Mouse (Mus musculus): ENCODE results near the gene Cd47. TPM values are rescaled to one million over a fixed set of nuclear protein-coding genes. Genes with fewer than 3 reads are reported as not detected.

The Cd47 gene
- polyA plus RNA-seq, 1 experiment from 2014 or later: 61.4 TPM

GRCm38 (mm10) chr16:49866617-49867016 is 66.3 kb downstream of the Cd47 start:
- Histone ChIP-seq H3K4me3 (replicated peaks) (no peak overlapping the region), H3K27me3 (no peaks in the 10 kb centered on the region), H3K9ac (no peak overlapping the region), H3K27ac (no peak overlapping the region), H3K9me3 (peaks cover 5% of the 10 kb centered on the region; the same call in 1 of the 2 replicates), H3K36me3 (replicated peaks) (peaks cover 25% of the 10 kb centered on the region), H3K4me2 (no peak overlapping the region), H3K4me1 (no peaks in the 10 kb centered on the region)
- 97% methylated on average over 2 of the region's 2 CpGs for WGBS
- no peak for ATAC-seq (ENCODE audit: low FRiP score)

DNA sequence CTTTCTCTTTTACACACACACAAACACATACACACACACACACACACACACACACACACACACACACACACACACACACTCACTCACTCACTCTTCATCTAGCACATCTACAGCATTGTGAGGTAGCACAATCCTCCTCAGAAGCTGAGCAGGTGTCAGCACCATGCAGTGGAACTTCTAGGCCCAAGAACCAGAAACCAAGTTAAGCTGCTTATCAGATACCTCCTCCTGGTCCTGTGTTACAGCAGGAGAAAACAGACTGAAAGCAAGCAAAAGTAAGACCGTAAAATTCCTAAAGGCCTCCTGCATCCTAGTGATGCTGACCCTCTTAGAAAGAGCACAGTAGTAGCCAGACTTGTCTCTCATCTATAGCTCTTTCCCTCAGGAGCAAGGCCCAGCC is 67.9 kb downstream of the Cd47 start:
- Histone ChIP-seq H3K4me1 (no peaks in the 10 kb centered on the region), H3K4me3 (replicated peaks) (no peak overlapping the region), H3K27me3 (no peaks in the 10 kb centered on the region), H3K9me3 (peaks cover 5% of the 10 kb centered on the region; the same call in 1 of the 2 replicates), H3K9ac (no peak overlapping the region), H3K4me2 (no peak overlapping the region), H3K36me3 (replicated peaks) (peaks cover 25% of the 10 kb centered on the region), H3K27ac (no peak overlapping the region)
- 97% methylated on average over 1 of the region's 1 CpGs for WGBS
- ATAC-seq (ENCODE audit: low FRiP score): no peak

DNA sequence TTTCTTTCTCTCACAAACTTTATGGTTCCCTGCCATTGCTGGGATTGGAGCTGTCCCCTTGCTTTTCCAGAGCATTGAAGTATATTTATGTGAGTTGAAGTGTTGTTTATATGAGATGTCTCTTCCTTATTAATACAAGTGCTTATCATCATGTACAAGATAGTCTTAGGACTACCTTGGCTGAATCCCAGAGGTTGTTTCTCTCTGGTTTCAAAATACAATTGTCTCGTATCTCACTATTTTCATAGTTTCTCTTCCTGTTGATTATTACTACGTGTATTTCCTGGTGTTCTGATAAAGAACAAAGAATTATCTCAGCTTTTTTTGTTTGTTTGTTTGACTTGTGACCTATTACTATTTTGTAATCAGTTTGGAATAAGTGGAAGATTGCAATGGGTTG is 73.6 kb downstream of the Cd47 start:
- H3K9ac ChIP-seq: no peak overlapping the region
- H3K4me2 ChIP-seq: no peak overlapping the region
- no peaks in the 10 kb centered on the region for H3K4me1 ChIP-seq
- H3K4me3 ChIP-seq (replicated peaks): no peak overlapping the region
- H3K27me3 ChIP-seq: no peaks in the 10 kb centered on the region
- H3K27ac ChIP-seq: no peak overlapping the region
- ATAC-seq (ENCODE audit: low FRiP score): no peak
- H3K9me3 ChIP-seq: no peaks in the 10 kb centered on the region
- 92% methylated on average over 2 of the region's 2 CpGs for WGBS
- H3K36me3 ChIP-seq (replicated peaks): peaks cover 11% of the 10 kb centered on the region

- 89% methylated on average over 1 of the region's 1 CpGs for WGBS
- H3K4me3 ChIP-seq (replicated peaks): no peak overlapping the region
- no peak overlapping the region for H3K27ac ChIP-seq
- no peak for ATAC-seq (ENCODE audit: low FRiP score)
- H3K9me3 ChIP-seq: no peaks in the 10 kb centered on the region
- no peak overlapping the region for H3K9ac ChIP-seq
- peaks cover 6% of the 10 kb centered on the region; the same call in 1 of the 2 replicates for H3K36me3 ChIP-seq (replicated peaks)
- no peaks in the 10 kb centered on the region for H3K4me1 ChIP-seq
- H3K4me2 ChIP-seq: no peak overlapping the region
- H3K27me3 ChIP-seq: no peaks in the 10 kb centered on the region
These were observed 74.2 kb downstream of the Cd47 start for GRCm38 (mm10) chr16:49874546-49874945.

GRCm38 (mm10) chr16:49876291-49877030 is 76.1 kb downstream of the Cd47 start:
- no peak overlapping the region for H3K4me3 ChIP-seq (replicated peaks)
- H3K4me1 ChIP-seq: no peaks in the 10 kb centered on the region
- WGBS: 86% methylated on average over 9 of the region's 9 CpGs
- H3K4me2 ChIP-seq: no peak overlapping the region
- H3K27me3 ChIP-seq: no peaks in the 10 kb centered on the region
- H3K9ac ChIP-seq: no peak overlapping the region
- no peaks in the 10 kb centered on the region for H3K9me3 ChIP-seq
- H3K27ac ChIP-seq: no peak overlapping the region
- ATAC-seq (ENCODE audit: low FRiP score): no peak
- H3K36me3 ChIP-seq (replicated peaks): no peaks in the 10 kb centered on the region

GRCm38 (mm10) chr16:49877243-49877642 is 76.9 kb downstream of the Cd47 start:
- Histone ChIP-seq H3K4me2 (no peak overlapping the region), H3K4me3 (replicated peaks) (no peak overlapping the region), H3K9ac (no peak overlapping the region), H3K36me3 (replicated peaks) (no peaks in the 10 kb centered on the region), H3K4me1 (no peaks in the 10 kb centered on the region), H3K27me3 (no peaks in the 10 kb centered on the region), H3K9me3 (no peaks in the 10 kb centered on the region), H3K27ac (no peak overlapping the region)
- WGBS: 95% methylated on average over 9 of the region's 9 CpGs
- no peak for ATAC-seq (ENCODE audit: low FRiP score)

GRCm38 (mm10) chr16:49878051-49878450 is 77.7 kb downstream of the Cd47 start:
- H3K4me3 ChIP-seq (replicated peaks): no peak overlapping the region
- no peaks in the 10 kb centered on the region for H3K36me3 ChIP-seq (replicated peaks)
- no peaks in the 10 kb centered on the region for H3K27me3 ChIP-seq
- H3K9ac ChIP-seq: no peak overlapping the region
- no peaks in the 10 kb centered on the region for H3K4me1 ChIP-seq
- no peak overlapping the region for H3K27ac ChIP-seq
- ATAC-seq (ENCODE audit: low FRiP score): no peak
- WGBS: 89% methylated on average over 2 of the region's 2 CpGs
- H3K9me3 ChIP-seq: no peaks in the 10 kb centered on the region
- H3K4me2 ChIP-seq: no peak overlapping the region

DNA sequence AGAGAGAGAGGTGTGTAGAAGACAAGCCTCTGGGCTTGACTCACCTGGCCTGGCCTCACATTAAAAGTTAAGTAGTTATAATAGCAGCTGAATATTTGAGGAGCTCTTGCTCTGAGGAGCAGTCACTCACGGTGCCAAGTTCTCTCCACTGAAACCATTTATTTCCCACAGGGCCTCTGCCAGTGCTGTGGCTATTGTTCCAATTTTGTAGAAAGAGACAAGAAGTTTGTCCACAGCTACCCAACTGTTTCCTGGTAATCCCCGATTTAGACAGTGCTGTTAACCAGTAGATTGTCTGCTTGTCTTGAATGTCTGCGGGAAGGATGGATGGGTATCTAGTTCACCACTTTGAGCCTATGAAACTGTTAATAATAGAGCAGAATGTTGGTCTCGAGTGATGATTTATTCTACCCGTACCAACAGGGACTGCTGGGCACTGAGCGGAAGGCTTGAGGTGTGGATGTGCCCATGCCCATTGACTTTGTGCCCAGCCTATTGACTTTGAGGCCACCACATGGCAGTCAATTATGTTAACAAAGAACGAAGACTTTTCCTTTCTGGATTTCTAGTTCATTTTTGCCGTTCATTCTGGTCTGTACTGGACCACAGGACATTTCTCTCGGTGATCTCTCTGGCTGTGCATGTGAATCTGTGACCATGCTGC is 86.2 kb downstream of the Cd47 start:
- 92% methylated on average over 9 of the region's 9 CpGs for WGBS
- ATAC-seq (ENCODE audit: low FRiP score): no peak

DNA sequence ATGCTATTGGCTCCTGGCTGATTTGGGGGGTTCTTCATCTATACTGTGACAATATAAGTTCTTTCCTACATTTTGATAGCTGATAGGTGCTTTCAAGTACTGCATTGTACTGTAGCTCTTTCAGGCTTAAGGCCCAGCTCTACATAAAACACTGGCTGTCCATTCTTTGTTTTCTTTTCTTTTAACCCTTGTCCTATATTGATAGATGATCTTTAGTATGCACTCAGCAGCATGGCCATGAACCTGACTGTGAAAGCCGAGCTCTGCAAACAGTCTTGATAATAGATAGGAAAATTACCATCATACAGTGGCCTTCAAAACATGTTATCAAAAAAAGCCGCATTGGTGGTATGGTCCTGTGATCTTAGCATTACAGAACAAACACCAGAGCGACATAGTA is 87.0 kb downstream of the Cd47 start:
- 0 out of 2 replicates have a peak, but pooled peaks cover 2% of the 10 kb centered on the region for H3K9me3 ChIP-seq
- no peak overlapping the region for H3K4me2 ChIP-seq
- H3K9ac ChIP-seq: no peak overlapping the region
- H3K36me3 ChIP-seq (replicated peaks): no peaks in the 10 kb centered on the region; the same call in 1 of the 2 replicates
- H3K27me3 ChIP-seq: no peaks in the 10 kb centered on the region
- no peaks in the 10 kb centered on the region for H3K4me1 ChIP-seq
- H3K4me3 ChIP-seq (replicated peaks): no peak overlapping the region
- no peak overlapping the region for H3K27ac ChIP-seq
- no peak for ATAC-seq (ENCODE audit: low FRiP score)
- WGBS: 88% methylated on average over 3 of the region's 3 CpGs

More for the DNA sequence above, 86.2 kb downstream of the Cd47 start:
- no peak overlapping the region for H3K4me2 ChIP-seq
- no peak overlapping the region for H3K9ac ChIP-seq
- no peaks in the 10 kb centered on the region; the same call in 1 of the 2 replicates for H3K36me3 ChIP-seq (replicated peaks)
- no peak overlapping the region for H3K27ac ChIP-seq
- H3K9me3 ChIP-seq: no peaks in the 10 kb centered on the region
- no peaks in the 10 kb centered on the region for H3K27me3 ChIP-seq
- no peaks in the 10 kb centered on the region for H3K4me1 ChIP-seq
- H3K4me3 ChIP-seq (replicated peaks): no peak overlapping the region

- no peaks in the 10 kb centered on the region; the same call in 1 of the 2 replicates for H3K36me3 ChIP-seq (replicated peaks)
- 0 out of 2 replicates have a peak, but pooled peaks cover 3% of the 10 kb centered on the region for H3K9me3 ChIP-seq
- H3K4me3 ChIP-seq (replicated peaks): no peak overlapping the region
- no peak overlapping the region for H3K9ac ChIP-seq
- H3K4me2 ChIP-seq: no peak overlapping the region
- no peak for ATAC-seq (ENCODE audit: low FRiP score)
- H3K27me3 ChIP-seq: no peaks in the 10 kb centered on the region
- no peaks in the 10 kb centered on the region for H3K4me1 ChIP-seq
- WGBS: 83% methylated on average over 9 of the region's 9 CpGs
- no peak overlapping the region for H3K27ac ChIP-seq
These were observed 87.7 kb downstream of the Cd47 start for GRCm38 (mm10) chr16:49887811-49888564.

GRCm38 (mm10) chr16:49889031-49889655 is 88.8 kb downstream of the Cd47 start:
- H3K9ac ChIP-seq: no peak overlapping the region
- H3K4me2 ChIP-seq: no peak overlapping the region
- H3K4me1 ChIP-seq: no peaks in the 10 kb centered on the region
- H3K27ac ChIP-seq: no peak overlapping the region
- 0 out of 2 replicates have a peak, but pooled peaks cover 3% of the 10 kb centered on the region for H3K9me3 ChIP-seq
- no peak overlapping the region for H3K4me3 ChIP-seq (replicated peaks)
- H3K36me3 ChIP-seq (replicated peaks): no peaks in the 10 kb centered on the region; the same call in 1 of the 2 replicates
- no peak for ATAC-seq (ENCODE audit: low FRiP score)
- no peaks in the 10 kb centered on the region for H3K27me3 ChIP-seq
- WGBS: 85% methylated on average over 2 of the region's 2 CpGs

GRCm38 (mm10) chr16:49892252-49892651 is 91.9 kb downstream of the Cd47 start:
- WGBS: 96% methylated on average over 3 of the region's 3 CpGs
- H3K4me2 ChIP-seq: no peak overlapping the region
- no peaks in the 10 kb centered on the region for H3K36me3 ChIP-seq (replicated peaks)
- no peak overlapping the region for H3K27ac ChIP-seq
- no peaks in the 10 kb centered on the region for H3K4me1 ChIP-seq
- no peak overlapping the region for H3K4me3 ChIP-seq (replicated peaks)
- H3K27me3 ChIP-seq: no peaks in the 10 kb centered on the region
- no peak for ATAC-seq (ENCODE audit: low FRiP score)
- 0 out of 2 replicates have a peak, but pooled peaks cover 3% of the 10 kb centered on the region for H3K9me3 ChIP-seq
- no peak overlapping the region for H3K9ac ChIP-seq
